Mouse (Mus musculus) heart, embryonic 15.5 days (tissue): ENCODE measurements around the gene Fam13c. TPM values are rescaled to one million over a fixed set of nuclear protein-coding genes. Genes with fewer than 3 reads are reported as not detected.
"Not testable (repeated sequence)": the region's sequence is repeated elsewhere in the genome, so short reads cannot be mapped to it uniquely, and the experiment has no call there.

Experiments
- ATAC-seq: fragments of 200-750 bp; cut with Nextera tagmentation; replicated peaks from 2 replicates; pipeline ENCODE4 v1.8.0; 2017; ENCODE audit warnings: low read depth, moderate TSS enrichment; ENCODE audit not compliant: insufficient number of reproducible peaks, insufficient read depth, low FRiP score
- H3K27ac ChIP-seq: fragments of 300-500 bp; sonication (generic); 2 replicates; pipeline ENCODE4 v1.5.1; 2015; ENCODE audit warnings: mild to moderate bottlenecking, inconsistent platforms
- H3K27me3 ChIP-seq: fragments of 300-500 bp; sonication (generic); 2 replicates; pipeline ENCODE4 v1.6.1; 2015; ENCODE audit warnings: inconsistent platforms
- H3K36me3 ChIP-seq: fragments of 300-500 bp; sonication (generic); 2 replicates; pipeline ENCODE4 v1.6.1; 2015; ENCODE audit warnings: mild to moderate bottlenecking, inconsistent platforms
- H3K4me1 ChIP-seq: fragments of 300-500 bp; sonication (generic); replicated peaks from 2 replicates; pipeline ENCODE4 v1.6.1; 2015; ENCODE audit warnings: inconsistent platforms
- H3K4me2 ChIP-seq: fragments of 300-500 bp; sonication (generic); 2 replicates; pipeline ENCODE4 v1.6.1; 2015; ENCODE audit warnings: inconsistent platforms, mild to moderate bottlenecking, moderate library complexity
- H3K4me3 ChIP-seq: fragments of 300-500 bp; sonication (generic); 2 replicates; pipeline ENCODE4 v1.5.1; 2015; ENCODE audit warnings: mild to moderate bottlenecking, inconsistent platforms
- H3K9ac ChIP-seq: fragments of 300-500 bp; sonication (generic); 2 replicates; pipeline ENCODE4 v1.6.1; 2015; ENCODE audit warnings: mild to moderate bottlenecking, inconsistent platforms
- H3K9me3 ChIP-seq: fragments of 300-500 bp; sonication (generic); replicated peaks from 2 replicates; pipeline ENCODE4 v1.6.1; 2016; ENCODE audit warnings: inconsistent platforms
- WGBS: fragments of 180-500 bp; shearing (Covaris S2); methylation state at CpG from one replicate; pipeline ENCODE4 v1.1.7; 2015; ENCODE audit warnings: mixed read lengths; 5-methylcytosine and 5-hydroxymethylcytosine counted together
- polyA plus RNA-seq: library from polyadenylated mRNA; unstranded; fragments of >200 nt; fragmentation: Nextera tagmentation; extraction: Ambion mirVana; gene quantifications from 2 replicates; pipeline ENCODE4 v1.2.1, GENCODE M21; 2015

Fam13c gene
- polyA plus RNA-seq, 1 experiment from 2014 or later = 10.1 TPM

- H3K4me1 ChIP-seq, H3K27ac ChIP-seq, H3K36me3 ChIP-seq, H3K9me3 ChIP-seq, H3K4me2 ChIP-seq, H3K9ac ChIP-seq, H3K4me3 ChIP-seq, ATAC-seq, H3K27me3 ChIP-seq: not testable (repeated sequence)
- WGBS = 79% methylated on average over 5 of the region's 5 CpGs
These were observed 6.5 kb upstream of the Fam13c start for GRCm38 (mm10) chr10:70433736-70434135.

- H3K9me3 ChIP-seq = no peaks in the 10 kb centered on the region
- no peak overlapping the region for H3K4me3 ChIP-seq
- H3K4me1 ChIP-seq = peaks cover 5% of the 10 kb centered on the region
- peak overlapping the region; percentile 49; the same call in 1 of the 2 replicates for H3K27ac ChIP-seq
- no peaks in the 10 kb centered on the region for H3K27me3 ChIP-seq
- H3K36me3 ChIP-seq = no peaks in the 10 kb centered on the region
- 85% methylated on average over 4 of the region's 4 CpGs for WGBS
- no peak for ATAC-seq
- no peak overlapping the region for H3K9ac ChIP-seq
- no peak overlapping the region for H3K4me2 ChIP-seq
These were observed 3.6 kb upstream of the Fam13c start for GRCm38 (mm10) chr10:70436656-70437055.

GRCm38 (mm10) chr10:70437289-70437688, 3.0 kb upstream of the Fam13c start:
- H3K9me3 ChIP-seq = no peaks in the 10 kb centered on the region
- H3K4me3 ChIP-seq = no peak overlapping the region
- H3K36me3 ChIP-seq = no peaks in the 10 kb centered on the region
- peak overlapping the region; percentile 49 for H3K27ac ChIP-seq
- no peak overlapping the region for H3K9ac ChIP-seq
- peaks cover 5% of the 10 kb centered on the region for H3K4me1 ChIP-seq
- H3K27me3 ChIP-seq = no peaks in the 10 kb centered on the region
- 63% methylated on average over 5 of the region's 5 CpGs for WGBS
- H3K4me2 ChIP-seq = no peak overlapping the region
- ATAC-seq = peak; percentile 67

- no peaks in the 10 kb centered on the region for H3K36me3 ChIP-seq
- under 1% methylated on average over 44 of the region's 44 CpGs for WGBS
- peaks cover 5% of the 10 kb centered on the region for H3K4me1 ChIP-seq
- H3K9me3 ChIP-seq = no peaks in the 10 kb centered on the region
- peak overlapping the region; percentile 94 for H3K4me2 ChIP-seq
- H3K4me3 ChIP-seq = peak overlapping the region; percentile 78
- H3K27ac ChIP-seq = peak overlapping the region; percentile 89
- peak overlapping the region; percentile 75 for H3K9ac ChIP-seq
- no peaks in the 10 kb centered on the region for H3K27me3 ChIP-seq
- ATAC-seq = peak; percentile 72
These were observed 569 bp downstream of the Fam13c start for GRCm38 (mm10) chr10:70440639-70441461.

- H3K4me3 ChIP-seq = peak overlapping the region; percentile 78
These were observed 1.9 kb downstream of the Fam13c start for GRCm38 (mm10) chr10:70442156-70442555.

GRCm38 (mm10) chr10:70442623-70443022, 2.3 kb downstream of the Fam13c start:
- H3K9me3 ChIP-seq = no peaks in the 10 kb centered on the region
- H3K4me2 ChIP-seq = peak overlapping the region; percentile 94; the same call in 1 of the 2 replicates
- no peak overlapping the region for H3K4me3 ChIP-seq
- no peaks in the 10 kb centered on the region for H3K27me3 ChIP-seq
- H3K9ac ChIP-seq = no peak overlapping the region
- ATAC-seq = no peak
- WGBS = 69% methylated on average over 5 of the region's 5 CpGs
- peaks cover 5% of the 10 kb centered on the region for H3K4me1 ChIP-seq
- H3K27ac ChIP-seq = no peak overlapping the region
- H3K36me3 ChIP-seq = no peaks in the 10 kb centered on the region

More at GRCm38 (mm10) chr10:70442156-70442555, 1.9 kb downstream of the Fam13c start:
- Histone ChIP-seq H3K9me3 (no peaks in the 10 kb centered on the region), H3K27me3 (no peaks in the 10 kb centered on the region), H3K36me3 (no peaks in the 10 kb centered on the region), H3K9ac (no peak overlapping the region), H3K4me1 (peaks cover 5% of the 10 kb centered on the region), H3K4me2 (peak overlapping the region; percentile 94), H3K27ac (no peak overlapping the region)
- 87% methylated on average over 2 of the region's 2 CpGs for WGBS
- ATAC-seq = no peak

GRCm38 (mm10) chr10:70447787-70448186, 7.5 kb downstream of the Fam13c start:
- no peak overlapping the region for H3K9ac ChIP-seq
- ATAC-seq = no peak
- H3K27me3 ChIP-seq = no peaks in the 10 kb centered on the region
- H3K4me1 ChIP-seq = no peaks in the 10 kb centered on the region
- H3K9me3 ChIP-seq = no peaks in the 10 kb centered on the region
- WGBS = 61% methylated on average over 4 of the region's 4 CpGs
- H3K4me2 ChIP-seq = no peak overlapping the region
- peaks cover 3% of the 10 kb centered on the region; the same call in 1 of the 2 replicates for H3K36me3 ChIP-seq
- H3K4me3 ChIP-seq = no peak overlapping the region
- H3K27ac ChIP-seq = no peak overlapping the region

GRCm38 (mm10) chr10:70449206-70449605, 8.9 kb downstream of the Fam13c start:
- Histone ChIP-seq H3K4me2 (peak overlapping the region; percentile 40), H3K4me3 (peak overlapping the region; percentile 9; the same call in 1 of the 2 replicates), H3K36me3 (peaks cover 3% of the 10 kb centered on the region; the same call in 1 of the 2 replicates), H3K27me3 (no peaks in the 10 kb centered on the region), H3K9me3 (no peaks in the 10 kb centered on the region), H3K9ac (no peak overlapping the region), H3K27ac (no peak overlapping the region), H3K4me1 (no peaks in the 10 kb centered on the region)
- no peak for ATAC-seq
- 35% methylated on average over 8 of the region's 8 CpGs for WGBS

GRCm38 (mm10) chr10:70455886-70456305, 15.6 kb downstream of the Fam13c start:
- Histone ChIP-seq H3K4me2 (no peak overlapping the region), H3K9ac (no peak overlapping the region), H3K27me3 (no peaks in the 10 kb centered on the region), H3K4me1 (peaks cover 3% of the 10 kb centered on the region; the same call in 1 of the 2 replicates), H3K27ac (no peak overlapping the region), H3K4me3 (no peak overlapping the region), H3K9me3 (no peaks in the 10 kb centered on the region), H3K36me3 (peaks cover 16% of the 10 kb centered on the region)
- no peak for ATAC-seq
- 83% methylated on average over 8 of the region's 8 CpGs for WGBS

- Histone ChIP-seq H3K27me3 (no peaks in the 10 kb centered on the region), H3K9ac (no peak overlapping the region), H3K36me3 (peaks cover 14% of the 10 kb centered on the region), H3K27ac (no peak overlapping the region), H3K9me3 (no peaks in the 10 kb centered on the region), H3K4me1 (peaks cover 3% of the 10 kb centered on the region; the same call in 1 of the 2 replicates), H3K4me2 (no peak overlapping the region), H3K4me3 (no peak overlapping the region)
- 65% methylated on average over 11 of the region's 11 CpGs for whole genome bisulfite sequencing
- ATAC-seq = no peak
These were observed 18.4 kb downstream of the Fam13c start for GRCm38 (mm10) chr10:70458574-70459263.

- H3K9me3 ChIP-seq = no peaks in the 10 kb centered on the region
- WGBS = 79% methylated on average over 7 of the region's 7 CpGs
- 0 out of 2 replicates have a peak, but pooled peaks cover 4% of the 10 kb centered on the region for H3K4me1 ChIP-seq
- no peak overlapping the region for H3K9ac ChIP-seq
- H3K4me3 ChIP-seq = no peak overlapping the region
- no peak overlapping the region for H3K27ac ChIP-seq
- no peaks in the 10 kb centered on the region for H3K27me3 ChIP-seq
- no peaks in the 10 kb centered on the region; the same call in 1 of the 2 replicates for H3K36me3 ChIP-seq
- ATAC-seq = no peak
- no peak overlapping the region for H3K4me2 ChIP-seq
These were observed 25.4 kb downstream of the Fam13c start for GRCm38 (mm10) chr10:70465638-70466037.
